Mouse (Mus musculus): Measurements from ENCODE around the gene Xirp2.
"Not testable (repeated sequence)": the region's sequence is repeated elsewhere in the genome, so short reads cannot be mapped to it uniquely, and the experiment has no call there.

The Xirp2 gene

DNA sequence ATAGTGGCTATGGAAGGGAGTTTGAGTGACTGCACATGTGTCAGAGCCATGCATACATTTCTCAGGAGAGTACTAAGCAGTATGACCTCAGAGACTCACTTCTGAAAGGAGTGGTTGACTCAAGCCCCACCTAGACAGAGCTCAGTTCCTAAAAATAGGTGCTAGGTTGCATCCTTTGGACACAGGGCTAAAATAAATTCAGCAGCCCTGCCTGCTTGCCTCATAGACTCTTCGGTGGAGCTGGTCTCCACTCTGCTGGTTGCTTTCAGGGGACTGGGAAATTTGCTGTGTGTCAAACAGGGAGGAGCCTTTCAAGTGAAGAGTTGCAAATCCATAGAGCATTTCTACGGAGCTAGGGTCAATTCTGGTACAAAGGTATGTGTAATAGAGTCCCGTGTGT lies at the start of gene Xirp2:
Gene Xirp2, plus strand, starts transcription at position 223 of the 400 bp plus-strand sequence.
- DNase-seq = no peak

DNA sequence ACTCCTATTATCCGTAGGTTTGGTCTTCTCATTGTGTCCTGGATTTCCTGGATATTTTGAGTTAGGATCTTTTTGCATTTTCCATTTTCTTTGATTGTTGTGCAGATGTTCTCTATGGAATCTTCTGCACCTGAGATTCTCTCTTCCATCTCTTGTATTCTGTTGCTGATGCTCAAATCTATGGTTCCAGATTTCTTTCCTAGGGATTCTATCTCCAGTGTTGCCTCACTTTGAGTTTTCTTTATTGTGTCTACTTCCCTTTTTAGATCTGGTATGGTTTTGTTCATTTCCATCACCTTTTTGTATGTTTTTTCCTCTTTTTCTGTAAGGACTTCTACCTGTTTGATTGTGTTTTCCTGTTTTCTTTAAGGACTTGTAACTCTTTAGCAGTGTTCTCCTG lies 32.4 kb upstream of the Xirp2 start, which contains the start of gene Gm21830:
Gene Gm21830, plus strand, starts transcription at position 301 of the 400 bp plus-strand sequence.
- DNase-seq = not testable (repeated sequence)

DNA sequence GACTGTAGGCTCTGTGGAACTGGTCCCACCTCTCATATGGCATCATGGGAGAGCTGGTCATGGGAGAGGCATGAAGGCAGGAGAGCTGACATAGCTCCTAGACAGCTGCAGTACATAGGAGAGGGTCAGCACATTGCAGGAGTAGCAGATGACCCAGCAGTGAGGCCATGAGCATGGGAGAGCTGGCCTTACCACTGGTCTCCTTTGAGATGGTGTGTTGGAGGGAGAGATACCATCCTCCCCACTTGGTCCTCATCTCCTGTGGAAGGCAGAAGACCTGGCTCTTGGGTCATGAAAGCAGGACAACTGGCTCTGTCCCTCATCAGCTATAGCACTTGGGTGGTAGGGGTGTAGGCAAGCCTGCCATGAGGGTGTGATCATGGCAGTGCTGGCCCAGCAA lies 24.9 kb upstream of the Xirp2 start:
- no peak for DNase-seq

DNA sequence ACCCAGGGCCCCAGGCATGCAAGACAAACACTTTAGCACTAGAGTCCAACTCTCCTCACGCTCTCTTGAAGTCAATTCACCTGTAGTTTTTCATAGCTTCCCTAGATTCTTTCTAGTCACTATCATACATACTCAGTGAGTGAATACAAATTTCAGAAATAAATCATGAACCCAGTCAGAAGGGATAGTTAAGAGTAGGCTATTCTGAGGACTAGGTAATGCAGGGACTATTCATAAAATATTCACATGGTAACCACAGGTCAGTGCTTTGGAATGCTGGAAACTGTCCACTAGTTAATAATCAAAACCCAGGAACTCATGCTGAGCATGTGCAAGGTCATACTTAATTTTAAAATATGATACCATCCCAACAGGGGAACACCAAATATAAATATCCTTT lies 23.0 kb upstream of the Xirp2 start:
- DNase-seq = no peak

DNA sequence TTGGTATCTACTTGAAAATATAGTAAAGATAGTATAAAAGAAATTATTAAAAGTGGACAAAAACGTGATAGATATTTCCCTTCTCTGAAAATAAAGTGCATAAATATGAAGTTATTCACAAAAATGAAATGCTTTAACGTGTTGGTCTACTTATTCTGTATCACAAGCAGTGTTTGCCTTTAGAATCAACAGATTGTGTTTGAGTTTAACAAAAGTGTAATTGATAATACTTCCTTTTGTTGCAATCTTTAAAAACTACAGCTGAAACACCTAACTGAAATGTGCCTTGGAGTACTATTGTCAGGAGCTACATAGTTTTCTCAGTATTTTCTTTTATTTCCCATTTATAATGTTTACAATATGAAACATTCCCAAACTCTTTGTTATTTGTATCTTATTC lies 12.7 kb upstream of the Xirp2 start, which contains the start of gene Gm26727:
Gene Gm26727, minus strand, starts transcription at position 101 of the 400 bp plus-strand sequence.
- no peak for DNase-seq

DNA sequence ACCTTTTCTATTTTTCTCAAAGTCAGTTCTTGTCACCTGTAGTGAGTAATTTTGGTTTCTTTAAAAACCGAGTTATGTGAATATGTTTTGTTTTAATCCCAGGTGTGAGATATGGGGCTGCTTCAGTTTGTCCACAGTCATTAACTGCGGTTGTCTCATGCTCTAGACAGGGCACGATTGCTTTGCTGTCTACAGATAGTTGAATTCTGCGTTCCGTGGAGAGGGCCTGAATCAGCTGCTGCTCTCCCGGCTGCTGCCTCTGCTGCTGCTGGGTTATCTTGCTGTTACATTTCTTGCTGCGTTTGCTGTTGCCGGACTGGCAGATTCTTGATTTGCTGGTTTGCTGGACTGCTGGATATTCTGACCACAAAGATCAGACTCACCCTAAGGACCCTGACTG lies 7.5 kb upstream of the Xirp2 start:
- DNase-seq = no peak

DNA sequence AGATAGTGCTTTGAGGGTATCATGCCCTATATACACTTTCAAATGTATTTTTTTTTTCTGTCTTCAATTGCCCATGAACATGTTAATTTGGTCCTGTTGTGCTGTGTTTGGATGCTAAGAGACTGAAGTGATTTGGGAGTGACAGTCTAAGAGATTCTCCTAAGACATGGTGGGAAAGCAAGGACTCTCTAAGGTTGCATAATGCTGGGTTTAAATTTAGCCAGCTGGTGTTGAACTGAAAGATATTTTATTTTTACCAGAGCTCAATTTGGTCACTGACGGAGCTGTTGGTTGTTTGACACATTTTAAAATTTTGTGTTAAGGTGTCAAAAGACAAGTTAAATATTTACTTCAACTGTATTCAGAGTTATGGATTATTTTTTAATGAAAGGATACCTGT lies 970 bp downstream of the Xirp2 start:
- DNase-seq = no peak

DNA sequence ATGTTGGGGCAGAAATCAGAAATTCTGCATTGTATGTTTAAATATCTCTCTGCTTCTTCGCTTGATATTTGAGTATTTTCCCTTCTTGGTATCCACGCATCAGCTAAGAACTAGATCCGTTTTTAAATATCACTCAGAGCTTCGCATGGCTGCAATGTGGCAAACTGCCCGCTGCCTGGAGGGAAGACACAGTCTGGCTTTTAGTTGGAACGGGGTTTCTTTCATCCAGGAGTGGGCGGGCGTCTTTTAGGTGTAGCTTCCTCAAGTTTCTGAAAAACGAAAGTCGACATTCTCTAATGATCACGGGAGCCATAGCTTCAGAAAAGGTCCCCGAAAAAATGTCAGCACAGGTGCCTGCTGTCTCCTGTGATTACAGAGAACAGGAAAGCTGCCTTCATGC lies 1.4 kb downstream of the Xirp2 start:
- no peak for DNase-seq

DNA sequence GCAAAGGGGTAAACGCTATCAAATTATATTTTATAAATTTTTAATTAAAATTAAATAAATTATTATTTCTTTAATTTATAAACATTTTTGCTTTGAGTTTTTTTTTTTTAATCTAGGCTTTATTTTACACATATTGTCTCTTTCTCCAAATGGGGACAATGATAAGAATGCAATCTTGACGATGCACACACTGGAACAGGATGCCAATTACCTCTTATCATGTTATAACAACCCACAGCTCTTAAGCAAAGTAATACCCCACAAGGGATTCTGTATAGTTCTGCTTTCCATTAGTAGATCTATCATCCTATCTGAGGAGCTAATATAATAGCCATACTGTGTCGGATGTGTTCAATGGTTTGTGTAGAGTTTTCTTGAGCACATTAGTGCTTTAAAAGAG lies 15.1 kb downstream of the Xirp2 start:
- DNase-seq = no peak

DNA sequence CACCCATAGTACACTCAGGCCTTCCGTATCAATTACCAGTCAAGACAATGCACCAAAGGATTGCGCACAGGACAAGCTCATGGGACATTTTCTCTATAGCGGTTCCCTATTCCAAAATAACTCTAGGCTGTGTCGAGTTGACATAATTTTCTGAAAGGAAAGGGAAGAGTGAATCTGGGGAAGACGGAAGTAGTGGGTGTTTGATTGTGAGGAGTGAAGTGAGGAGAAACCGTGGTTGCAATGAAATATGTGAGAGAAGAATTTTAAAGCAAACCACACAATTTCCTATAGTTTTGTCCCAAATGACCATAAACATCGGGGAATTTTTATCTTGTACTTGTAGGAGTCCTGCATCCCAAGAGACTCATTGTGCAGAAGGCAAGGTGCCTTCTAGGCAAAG lies 21.2 kb downstream of the Xirp2 start:
- DNase-seq = no peak

DNA sequence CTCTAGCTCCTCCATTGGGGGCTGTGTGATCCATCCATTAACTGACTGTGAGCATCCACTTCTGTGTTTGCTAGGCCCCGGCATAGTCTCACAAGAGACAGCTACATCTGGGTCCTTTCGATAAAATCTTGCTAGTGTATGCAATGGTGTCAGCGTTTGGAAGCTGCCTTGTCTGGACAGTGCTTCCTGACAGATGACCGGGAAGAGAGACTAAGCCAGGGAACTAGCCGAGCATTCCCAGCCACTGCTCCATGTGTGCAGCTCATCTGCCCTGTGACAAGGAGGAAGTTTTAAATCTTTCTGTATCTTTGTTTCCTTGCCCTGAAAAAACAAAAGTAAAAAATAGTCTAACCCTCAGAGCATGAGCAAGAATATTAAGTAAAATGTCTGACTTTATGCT lies 24.2 kb downstream of the Xirp2 start:
- DNase-seq = not testable (repeated sequence)

DNA sequence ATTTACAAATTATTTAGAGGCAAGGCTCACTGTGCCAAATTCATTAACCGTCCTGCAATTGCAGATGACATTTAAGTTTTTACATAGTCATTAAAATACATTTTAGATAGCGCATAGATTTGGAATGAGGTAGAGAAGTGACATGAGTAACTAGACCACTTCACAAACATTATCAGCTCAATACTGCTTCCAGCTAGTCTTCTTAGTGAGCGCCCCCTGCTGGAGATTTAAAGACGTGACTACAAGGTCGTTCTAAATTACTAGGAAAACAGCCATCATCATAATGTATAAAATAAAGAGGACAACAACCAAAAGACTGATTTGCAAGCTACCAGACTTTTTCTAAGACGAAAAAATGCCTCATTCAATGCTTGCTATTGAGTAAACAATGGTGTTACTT lies 32.0 kb downstream of the Xirp2 start:
- DNase-seq = peak; percentile 83

DNA sequence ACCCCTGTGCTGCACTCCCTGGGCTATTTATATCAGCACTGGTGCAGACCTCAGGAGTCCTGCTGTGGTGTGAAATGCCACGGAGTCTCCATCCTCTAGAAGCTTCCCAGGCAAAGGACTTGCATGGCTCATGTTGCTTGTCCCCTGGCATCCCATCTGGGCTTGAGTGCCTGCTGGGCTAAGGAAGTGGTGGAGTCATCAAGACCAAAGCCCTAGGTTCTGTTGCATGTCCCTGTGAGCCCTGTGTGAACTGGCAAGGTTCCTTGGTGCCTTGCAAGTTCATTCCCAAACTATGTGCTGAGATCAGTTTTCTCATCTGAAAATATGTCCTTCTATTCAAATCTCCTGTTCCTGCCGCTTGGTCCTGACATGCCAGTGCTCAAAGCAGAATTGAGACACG lies 35.2 kb downstream of the Xirp2 start:
- DNase-seq = no peak

DNA sequence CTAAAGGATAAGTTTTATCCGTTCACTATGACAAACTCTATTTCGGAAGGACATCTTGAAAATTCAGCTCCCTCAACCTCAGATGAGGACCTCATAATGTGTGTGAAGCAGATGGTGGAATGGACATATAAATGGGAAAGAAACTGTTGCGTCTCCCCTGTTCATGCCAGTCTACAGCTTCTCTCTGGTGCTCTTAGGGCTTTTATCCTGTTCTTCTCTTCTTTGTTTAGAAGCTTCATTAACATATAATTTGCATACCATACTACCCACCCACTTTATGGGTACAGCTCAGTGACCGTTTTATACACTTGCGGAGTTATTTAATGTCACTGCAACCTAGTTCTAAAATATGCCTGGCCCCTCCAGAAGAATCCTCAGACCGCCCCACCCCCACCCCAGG lies 40.9 kb downstream of the Xirp2 start:
- no peak for DNase-seq

DNA sequence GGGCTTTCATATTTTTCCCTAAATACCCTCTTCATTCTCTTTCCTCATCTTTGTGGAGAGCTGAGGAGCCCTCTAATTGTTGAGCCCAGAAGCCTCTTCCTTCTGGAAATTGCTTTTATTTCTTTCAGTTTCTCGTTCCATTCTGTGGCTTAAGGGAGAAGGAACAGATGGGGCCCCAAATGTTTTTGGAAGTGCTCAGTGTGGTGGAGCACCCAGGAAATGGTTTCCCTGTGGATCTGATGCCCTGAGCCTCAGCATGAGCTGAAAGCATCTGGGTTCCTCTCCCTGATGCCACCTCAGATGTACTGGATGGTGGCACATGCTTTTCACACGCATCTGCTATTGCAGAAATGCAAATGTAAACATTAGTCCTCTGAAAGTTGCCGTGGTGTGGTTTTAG lies 41.4 kb downstream of the Xirp2 start:
- no peak for DNase-seq

DNA sequence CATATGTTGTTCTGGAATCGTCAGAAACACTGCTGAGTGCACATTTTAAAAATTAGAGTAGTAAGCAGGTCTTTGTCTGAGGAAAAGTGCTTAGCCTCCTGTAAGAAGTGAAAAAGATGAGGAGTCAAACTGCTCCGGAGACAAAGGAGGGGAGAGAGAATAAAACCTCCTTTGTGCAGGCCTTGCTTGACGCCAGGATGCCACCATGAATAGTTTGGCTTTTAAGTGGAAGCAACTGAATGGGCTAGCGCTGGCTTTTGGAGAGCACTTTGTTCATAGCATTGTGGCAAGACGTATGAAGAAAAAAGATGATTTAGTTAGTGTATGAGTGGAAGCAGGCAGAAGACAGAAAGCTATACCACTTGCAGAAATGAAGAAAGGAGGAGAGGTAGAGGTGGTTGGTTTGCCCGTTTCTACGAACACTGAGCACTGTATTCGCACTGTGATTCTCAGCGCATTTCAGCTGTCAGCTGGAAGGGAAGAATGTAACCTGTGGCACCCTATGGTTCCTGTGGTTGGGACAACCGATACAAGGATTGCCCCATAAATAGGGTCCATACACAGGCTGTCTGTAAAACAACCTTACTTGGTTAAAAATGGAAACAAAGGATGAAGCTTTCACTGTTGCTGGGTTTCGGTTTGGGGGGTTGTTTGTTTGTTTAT lies 42.8 kb downstream of the Xirp2 start:
- peak; percentile 45 for DNase-seq

DNA sequence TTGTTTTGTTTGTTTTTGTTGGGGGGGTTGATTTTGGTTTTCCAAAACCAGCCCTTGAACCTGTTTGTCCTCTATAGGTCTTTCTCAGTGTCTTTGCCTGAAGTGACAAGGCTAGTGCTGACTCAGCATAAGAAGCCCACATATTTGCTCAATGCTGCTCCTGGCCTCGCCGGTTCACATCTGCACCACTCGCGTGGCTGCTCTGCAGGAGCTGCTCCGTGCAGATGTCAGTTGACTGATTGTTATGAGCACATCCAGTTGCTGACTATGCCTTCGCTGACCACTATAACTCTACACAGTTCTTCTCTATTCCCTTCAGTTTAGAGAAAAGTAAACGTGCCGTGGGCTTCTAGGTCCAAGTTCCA lies 43.3 kb downstream of the Xirp2 start:
- DNase-seq = peak; percentile 23

DNA sequence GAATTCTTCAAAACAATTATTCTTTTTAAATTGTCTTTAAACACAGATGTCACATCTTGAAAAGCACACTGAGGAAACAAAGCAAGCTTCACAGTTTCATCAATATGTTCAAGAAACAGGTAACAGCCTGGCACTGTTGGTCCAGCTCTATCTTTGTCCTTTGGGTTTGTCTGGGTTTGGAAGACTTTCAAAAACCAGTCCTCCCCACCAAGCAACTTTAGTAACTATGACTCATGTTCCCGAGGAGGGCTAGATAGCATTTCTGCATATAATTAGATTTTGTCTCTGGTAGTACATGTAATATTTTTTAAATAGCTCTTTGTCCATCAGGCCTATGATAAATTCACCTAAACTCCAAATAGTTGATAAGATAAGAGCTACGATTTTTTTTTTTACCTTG lies 59.7 kb downstream of the Xirp2 start:
- DNase-seq = no peak

DNA sequence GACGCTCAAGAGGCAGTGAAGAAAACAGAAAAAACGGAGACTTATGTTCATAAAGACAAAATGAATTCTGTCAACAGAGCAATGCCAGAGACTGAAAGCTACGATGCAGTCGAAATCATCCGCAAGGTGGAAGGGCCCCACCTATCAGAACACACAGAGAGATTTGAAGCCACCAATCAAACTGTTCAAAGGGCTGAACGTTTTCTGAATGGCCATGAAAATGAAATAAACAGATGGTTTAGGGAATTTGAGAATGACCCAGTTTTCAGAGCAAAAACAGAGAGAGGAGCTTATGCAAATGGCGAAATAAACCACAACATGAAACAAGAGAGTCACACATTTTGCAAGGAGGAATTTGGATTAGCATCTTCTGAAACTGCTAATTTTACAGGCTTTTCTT lies 70.6 kb downstream of the Xirp2 start:
- no peak for DNase-seq

DNA sequence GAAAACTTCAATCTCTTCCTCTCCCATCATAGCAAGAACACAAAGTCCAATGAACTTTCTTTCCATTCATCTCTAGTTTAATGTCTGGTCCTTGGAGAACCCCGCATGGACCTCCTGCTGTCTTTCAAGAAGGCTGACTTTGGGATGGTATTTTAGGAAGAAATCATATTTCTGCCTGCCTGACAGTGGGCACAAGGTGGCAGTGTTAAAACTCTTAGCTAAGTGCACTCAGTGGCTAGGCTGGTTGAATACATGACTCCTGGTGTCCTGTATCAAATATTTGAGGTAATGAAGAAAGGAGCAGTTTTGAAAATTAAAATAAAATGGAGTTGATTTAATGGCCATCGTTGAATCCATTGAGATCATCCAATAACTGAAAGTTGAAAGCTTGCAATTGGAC lies 89.5 kb downstream of the Xirp2 start:
- DNase-seq = no peak

DNA sequence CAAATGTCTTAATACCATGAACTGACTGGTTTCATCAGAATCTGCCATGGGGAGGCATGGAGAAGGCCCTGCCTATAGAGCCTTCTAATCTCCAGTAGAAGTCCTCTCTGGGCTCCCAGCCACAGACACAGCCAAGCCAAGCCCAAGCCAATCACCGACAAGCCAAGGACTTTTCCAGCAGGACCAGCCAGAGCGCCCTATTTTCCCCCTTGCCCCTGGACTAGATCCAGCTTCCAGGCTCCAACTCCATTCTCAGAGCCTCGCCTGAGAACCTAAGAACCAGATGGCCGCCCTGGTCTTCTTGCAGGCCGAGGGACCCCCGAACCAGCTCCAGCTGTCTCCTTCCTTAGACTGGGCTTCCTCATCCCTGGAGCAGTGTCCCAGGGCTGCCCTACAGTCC lies 93.6 kb downstream of the Xirp2 start:
- no peak for DNase-seq

DNA sequence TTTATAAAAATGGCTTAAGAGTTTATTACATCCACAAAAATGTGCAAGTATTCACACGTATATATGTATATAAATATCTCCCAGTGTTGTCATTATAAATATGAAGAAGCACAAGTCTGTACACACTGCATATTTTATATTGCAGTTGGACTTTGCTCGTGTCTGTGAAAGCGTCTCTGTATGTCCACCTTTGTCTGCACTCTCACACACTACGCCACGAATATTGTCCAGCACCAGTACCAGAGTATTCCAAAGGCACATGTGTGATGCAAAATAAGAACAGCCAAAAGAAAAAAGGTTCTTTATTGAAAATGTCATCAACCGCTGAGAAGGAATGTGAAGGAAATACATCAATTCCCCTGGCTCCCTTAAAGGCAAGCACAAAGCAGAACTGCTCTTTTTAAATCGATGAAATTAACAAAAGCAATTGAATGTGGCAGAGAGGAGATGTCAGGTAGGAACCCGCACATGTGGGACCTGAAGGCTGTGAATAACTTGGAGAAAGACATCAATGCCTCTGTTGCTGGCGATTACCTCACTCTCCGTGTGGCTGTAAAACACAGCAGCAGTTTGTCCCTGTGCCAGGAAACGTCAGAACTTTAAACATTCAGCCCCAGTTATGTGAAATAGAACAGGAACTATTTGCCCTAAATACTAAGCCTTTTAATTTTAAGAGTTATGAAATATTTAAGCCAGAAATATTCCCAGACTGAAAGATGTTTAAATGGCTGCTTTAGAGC lies 96.3 kb downstream of the Xirp2 start:
- peak; percentile 3 for DNase-seq

DNA sequence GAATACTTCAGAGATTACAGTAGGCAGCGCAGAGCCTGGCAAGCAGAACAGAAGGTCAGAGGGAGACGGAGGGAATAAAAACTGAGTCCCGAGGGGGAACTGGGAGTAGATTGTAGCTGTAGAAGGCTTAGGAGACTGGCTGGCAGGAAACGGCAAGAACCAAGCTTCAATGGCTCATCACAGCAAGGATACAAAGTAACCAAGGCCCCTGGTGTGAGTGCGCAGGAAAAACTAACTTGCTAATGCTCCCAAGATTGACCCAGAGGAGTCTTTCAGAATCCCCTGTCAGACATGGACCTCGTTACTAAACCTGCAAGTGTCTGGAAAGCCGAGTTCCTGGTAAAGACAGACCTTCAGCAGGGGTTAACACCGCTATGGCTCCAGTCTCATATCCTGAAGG lies 98.6 kb downstream of the Xirp2 start:
- no peak for DNase-seq

DNA sequence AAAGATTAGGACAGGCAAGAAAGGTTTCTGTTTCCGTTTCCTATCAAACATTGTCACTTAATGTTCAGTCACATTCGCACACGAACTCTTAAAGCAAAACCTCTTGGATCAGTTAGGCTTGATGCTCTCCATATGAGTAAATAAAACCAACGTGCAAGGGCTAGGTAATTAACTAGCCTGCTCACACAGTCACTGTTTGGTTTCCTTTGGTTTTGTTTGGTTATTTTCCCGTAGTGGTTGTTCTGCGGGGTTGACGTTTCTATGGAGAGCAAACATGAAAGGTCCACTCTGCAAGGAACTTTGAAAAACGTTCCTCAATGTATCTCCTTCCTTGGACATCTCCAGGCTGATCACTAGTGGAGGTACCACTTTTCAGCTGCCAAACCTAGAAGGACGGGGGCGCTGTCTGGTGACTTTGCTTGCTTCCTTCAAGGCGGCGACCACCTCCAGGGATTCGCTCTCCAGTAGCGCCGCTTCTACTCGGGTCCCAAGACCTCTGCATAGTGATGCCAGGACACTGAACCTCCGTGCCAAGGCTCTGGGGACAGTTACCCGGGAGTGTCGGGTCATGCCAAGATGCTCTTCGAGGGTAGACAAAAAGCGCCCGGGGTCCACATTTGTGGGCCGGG lies 119.2 kb downstream of the Xirp2 start:
- DNase-seq = peak; percentile 78
